Mouse (Mus musculus) regulatory T cell (primary cell): ENCODE measurements at regions not wholly inside any gene's neighbourhood (a gene's known extent, or its start where the extent isn't known, plus 50 kb on each side); places are given as distances from the start of the nearest gene placed in this dataset.

ENCODE experiments used
- in situ Hi-C: fragments of 300-600 bp; cut with MboI, MseI; formaldehyde crosslinking; loops from one replicate; pipeline ENCODE4 v1.15.1; 2025; ENCODE audit warnings: high pct_unique_total_duplicates

- in situ Hi-C loops, result no loop called here
These were observed 136.8 kb downstream of the Tex29 start for GRCm38 (mm10) chr8:11977121-11977520.

DNA sequence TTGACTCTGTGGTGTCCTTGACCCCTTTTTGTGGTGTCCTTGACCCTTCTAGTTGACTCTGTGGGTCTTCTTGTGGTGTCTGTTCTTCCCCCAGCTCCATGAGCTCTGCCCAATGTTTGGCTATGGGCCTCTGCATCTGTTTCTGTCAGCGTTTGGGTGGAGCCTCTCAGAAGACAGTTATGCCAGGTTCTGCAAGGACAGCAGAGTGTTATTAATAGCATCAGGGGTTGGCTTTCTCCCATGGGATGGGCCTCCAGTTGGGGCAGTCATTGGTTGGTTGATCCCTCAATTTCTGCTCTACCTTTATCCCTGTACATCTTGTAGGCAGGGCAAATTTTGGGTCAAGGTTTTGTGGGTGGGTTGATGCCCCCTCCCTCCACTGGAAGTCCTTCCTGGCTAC is 138.8 kb downstream of the Tex29 start:
- in situ Hi-C loops, result no loop called here

DNA sequence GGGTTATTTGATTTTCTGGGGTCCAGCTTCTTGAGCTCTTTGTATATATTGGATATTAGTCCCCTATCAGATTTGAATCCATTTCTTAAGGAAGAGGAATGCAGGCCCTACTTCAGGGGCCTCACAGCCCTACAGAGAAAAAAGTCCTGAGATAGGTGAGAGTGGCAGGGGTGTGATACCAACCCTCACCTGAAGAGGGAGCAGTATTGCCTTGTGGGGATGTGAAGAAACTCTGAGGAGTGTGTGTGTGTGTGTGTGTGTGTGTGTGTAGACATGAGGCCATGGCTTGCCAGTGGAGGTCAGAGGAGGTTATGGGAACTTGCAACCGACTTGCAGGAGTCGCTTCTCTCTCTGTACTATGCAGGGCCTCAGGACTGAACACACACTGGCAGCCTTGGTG is 141.2 kb downstream of the Tex29 start:
- in situ Hi-C loops, result no loop called here

DNA sequence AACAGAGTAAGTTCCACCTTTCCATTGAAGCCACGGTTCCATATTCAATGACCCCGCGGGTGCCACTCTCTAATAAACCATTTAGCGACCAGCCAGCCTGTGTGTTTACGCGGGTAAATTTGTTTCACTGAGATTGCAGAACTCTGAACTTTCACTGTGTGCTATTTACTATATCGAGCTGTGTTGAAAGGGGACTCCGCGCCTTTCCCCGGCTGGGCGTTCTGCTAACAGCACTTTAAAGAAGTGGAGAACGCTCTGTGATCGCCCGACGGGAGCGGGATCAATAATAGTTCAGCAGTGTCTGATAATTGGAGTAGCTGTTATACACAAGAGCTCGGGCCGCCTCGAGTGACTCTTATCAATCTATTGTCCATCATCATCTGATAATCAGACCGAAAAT is 149.8 kb downstream of the Tex29 start:
- in situ Hi-C loops, result no loop called here

DNA sequence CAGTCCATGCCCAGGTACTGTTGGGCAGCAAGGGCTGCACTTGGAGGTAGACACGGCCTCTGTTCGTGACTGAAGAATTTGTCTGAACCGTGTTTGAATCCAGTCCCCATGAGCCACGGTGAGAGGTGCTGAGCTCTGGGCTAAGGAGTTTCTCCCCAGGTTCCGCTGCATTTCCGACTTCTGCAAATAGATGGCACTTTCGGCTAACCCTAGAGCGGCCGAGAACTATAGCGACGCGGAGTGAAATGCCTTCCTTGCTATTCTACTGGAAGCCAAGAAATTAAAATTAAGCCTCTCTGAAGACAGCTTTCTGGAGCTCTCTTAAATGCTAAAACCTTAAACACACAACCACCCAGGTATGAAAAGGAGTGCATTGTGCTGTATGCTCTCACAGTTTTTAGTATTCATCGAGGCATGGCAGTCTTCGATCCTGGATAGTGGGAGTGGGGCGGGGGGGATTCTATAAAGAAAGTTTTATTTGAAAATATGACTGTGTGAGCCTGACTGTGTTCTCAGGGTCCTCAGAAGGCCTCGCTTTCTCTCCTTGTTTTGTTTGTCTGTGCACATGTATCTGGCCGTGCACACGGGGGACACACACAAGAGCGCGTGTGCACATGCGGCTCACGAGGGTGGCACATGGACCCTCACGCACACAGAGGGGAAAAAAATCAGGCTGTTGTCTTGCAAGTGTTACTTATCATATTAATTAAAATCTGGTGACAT is 159.6 kb downstream of the Tex29 start:
- in situ Hi-C loops, result no loop called here

GRCm38 (mm10) chr8:12000459-12000789 is 160.2 kb downstream of the Tex29 start:
- in situ Hi-C loops, result no loop called here

DNA sequence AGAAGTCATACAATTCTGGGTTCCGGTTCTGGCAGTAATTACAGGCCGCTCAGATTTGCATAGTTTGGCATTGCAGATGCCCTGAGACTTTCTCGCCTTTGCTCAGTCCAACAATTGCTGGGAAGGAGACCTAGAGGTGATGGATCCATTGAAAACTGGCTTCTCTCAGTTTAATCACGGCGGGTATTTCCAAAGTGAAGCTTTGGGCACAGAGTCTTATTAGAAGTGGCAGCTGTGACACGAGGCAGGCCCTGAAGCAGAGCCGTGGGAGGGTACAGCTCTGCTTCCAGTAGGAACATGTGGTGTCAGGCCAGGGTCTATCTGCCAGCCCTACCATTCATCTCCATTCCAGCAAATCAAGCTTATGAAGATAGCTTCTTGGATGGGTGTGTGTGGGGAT is 164.0 kb downstream of the Tex29 start:
- in situ Hi-C loops, result no loop called here

DNA sequence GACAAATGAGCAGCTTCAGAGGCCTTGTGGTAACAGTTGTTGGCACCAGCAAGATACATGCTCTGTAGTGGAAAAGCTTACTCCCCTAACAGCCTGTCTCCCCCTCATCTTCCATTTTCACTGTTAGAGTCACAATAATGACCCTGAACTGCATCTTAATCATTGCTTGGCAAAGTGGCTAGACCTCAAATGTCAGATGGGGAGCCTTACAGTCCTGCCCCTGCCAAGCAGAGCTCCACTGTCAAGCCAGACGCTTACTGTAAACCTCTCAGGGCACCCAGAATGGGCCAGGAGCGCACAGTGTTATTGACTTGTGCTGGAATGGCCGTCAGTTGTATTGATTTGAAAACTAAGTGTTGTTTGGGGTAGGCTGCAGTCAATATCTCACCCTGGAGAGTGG is 172.5 kb downstream of the Tex29 start:
- in situ Hi-C loops, result no loop called here

- in situ Hi-C loops, result no loop called here
These were observed 177.5 kb downstream of the Tex29 start for GRCm38 (mm10) chr8:12017750-12018149.

- in situ Hi-C loops, result no loop called here
These were observed 179.0 kb downstream of the Tex29 start for GRCm38 (mm10) chr8:12019272-12019671.

DNA sequence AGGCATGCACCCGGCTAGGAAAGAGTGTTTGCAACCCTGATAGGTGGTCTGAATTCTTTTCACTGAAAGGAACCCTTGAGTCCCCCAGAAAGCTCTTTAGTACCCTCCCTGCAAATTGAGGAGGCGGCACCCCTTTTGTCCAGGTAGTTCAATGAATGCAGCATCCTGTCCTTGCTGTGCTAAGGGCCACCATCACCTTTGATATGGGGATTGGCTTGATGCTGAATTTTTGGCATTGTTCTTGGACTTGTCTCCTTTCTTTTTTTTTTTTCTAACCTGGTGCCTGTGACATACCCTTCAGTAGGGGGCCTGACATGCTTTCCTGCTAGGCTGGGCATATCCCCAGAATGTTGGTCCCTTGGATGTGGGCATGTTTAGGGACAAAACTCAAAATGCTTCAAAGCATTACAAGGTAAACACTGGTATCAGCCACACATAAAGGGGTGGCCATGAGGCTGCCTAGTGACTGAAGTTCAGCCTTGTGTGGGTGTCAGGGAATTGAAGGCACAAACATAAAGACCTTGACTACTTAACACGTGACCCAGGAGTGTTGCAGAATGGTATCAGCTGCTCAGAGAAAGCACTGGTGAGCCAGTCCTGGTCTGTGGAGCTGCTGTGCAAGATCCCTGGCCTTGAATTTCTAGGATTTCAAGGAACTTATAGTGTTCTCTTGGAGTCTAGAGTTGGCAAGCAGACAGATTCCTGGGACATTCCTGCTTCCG is 183.6 kb downstream of the Tex29 start:
- in situ Hi-C loops, result no loop called here

GRCm38 (mm10) chr8:12030363-12031116 is 190.3 kb downstream of the Tex29 start:
- in situ Hi-C loops, result no loop called here

GRCm38 (mm10) chr8:12031796-12032195 is 191.5 kb downstream of the Tex29 start:
- in situ Hi-C loops, result no loop called here

DNA sequence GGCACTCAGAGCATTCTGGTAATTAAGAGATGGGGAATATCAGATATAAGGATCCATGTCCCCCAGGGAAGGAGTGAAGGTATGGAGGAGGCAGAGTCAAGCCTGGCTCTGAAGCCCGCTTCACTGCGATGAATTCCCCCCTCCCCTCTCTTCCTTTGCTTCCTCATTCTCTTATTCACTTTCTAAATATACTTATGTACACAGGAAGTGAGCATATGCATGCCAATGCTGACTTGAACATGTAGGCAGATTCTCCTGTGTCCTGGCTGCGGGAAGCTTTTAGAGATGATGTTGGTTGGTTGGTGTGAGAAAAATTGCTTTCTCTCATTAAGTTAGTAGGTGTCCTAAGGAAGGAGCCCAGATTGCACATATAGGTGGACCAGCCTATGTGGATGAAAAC is 192.1 kb downstream of the Tex29 start:
- in situ Hi-C loops, result no loop called here

DNA sequence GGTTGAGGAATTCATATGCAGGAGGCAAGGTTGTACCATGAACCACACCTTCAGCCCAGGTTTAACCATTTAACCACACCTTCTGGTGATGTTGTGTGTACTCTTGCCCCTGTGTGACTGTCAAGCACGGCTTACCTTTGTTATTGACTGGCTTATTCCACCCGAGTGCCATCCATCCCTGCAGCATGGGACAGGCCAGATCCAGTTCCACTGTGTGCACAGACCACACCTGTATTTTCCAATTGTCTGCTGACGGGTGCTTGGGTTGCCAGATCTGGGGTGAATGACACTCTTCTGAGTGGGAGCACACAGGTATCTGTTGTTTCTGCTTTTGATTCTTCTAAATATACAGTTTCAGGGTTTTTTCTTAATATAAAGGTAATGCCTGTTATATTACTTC is 196.1 kb downstream of the Tex29 start:
- in situ Hi-C loops, result no loop called here

- in situ Hi-C loops, result no loop called here
These were observed 200.7 kb downstream of the Tex29 start for GRCm38 (mm10) chr8:12040924-12041323.

GRCm38 (mm10) chr8:12041662-12042061 is 201.4 kb downstream of the Tex29 start:
- in situ Hi-C loops, result no loop called here

- in situ Hi-C loops, result no loop called here
These were observed 210.6 kb downstream of the Tex29 start for GRCm38 (mm10) chr8:12050841-12051240.

GRCm38 (mm10) chr8:12051357-12051756 is 211.1 kb downstream of the Tex29 start:
- in situ Hi-C loops, result no loop called here

- in situ Hi-C loops, result no loop called here
These were observed 215.7 kb downstream of the Tex29 start for GRCm38 (mm10) chr8:12055931-12056330.

- in situ Hi-C loops, result no loop called here
These were observed 217.4 kb upstream of the A230072I06Rik start for GRCm38 (mm10) chr8:12061237-12061636.

DNA sequence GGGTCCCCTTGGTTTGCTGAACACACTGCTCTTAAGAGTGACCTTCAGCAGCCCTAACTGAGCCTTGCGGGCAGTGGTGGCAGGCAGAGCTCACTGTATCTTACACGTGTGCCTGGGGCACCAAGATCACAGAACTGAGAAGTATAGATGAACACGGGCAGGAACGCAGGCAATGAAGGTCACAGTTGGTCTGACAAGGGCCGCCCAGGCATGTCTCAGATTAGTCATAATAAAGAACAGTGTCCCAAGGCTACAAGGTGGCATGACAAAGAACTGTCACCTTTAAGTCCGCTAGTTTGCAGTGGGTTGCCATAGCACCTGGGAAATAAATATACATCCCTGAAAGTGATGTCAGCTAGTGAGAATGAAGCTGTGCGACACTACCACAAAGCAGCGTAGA is 215.9 kb upstream of the A230072I06Rik start:
- in situ Hi-C loops, result no loop called here

- in situ Hi-C loops, result no loop called here
These were observed 214.0 kb upstream of the A230072I06Rik start for GRCm38 (mm10) chr8:12064664-12065063.
